Mouse (Mus musculus): Measurements from ENCODE around the gene Zdhhc22.

The Zdhhc22 gene

GRCm38 (mm10) chr12:86995931-86996330 lies 5.7 kb upstream of the Zdhhc22 start:
- DNase-seq (ENCODE audit: low read depth, low spot score), result no peak

GRCm38 (mm10) chr12:86994776-86995175 lies 4.5 kb upstream of the Zdhhc22 start:
- DNase-seq (ENCODE audit: low read depth, low spot score), result no peak

- no peak for DNase-seq (ENCODE audit: low read depth, low spot score)
Observed at GRCm38 (mm10) chr12:86994166-86994565, 3.9 kb upstream of the Zdhhc22 start.

DNA sequence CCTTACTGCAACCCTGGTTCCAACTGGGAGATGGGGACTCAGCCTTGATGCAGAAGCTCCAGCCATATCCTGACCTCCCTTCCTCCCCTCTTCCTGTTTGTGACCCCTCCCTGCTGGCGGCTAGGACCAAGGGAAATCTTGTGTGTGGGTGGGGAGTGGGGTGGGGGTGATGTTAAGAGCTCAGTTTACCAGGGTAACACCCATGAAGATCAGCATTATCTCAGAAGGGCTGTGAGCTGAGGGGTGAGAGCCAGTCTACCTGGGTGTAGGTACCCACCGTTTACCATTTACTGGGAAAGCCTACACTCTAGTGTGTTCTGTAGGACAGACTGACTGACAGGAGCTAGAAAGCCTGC lies 503 bp upstream of the Zdhhc22 start:
- no peak for DNase-seq (ENCODE audit: low read depth, low spot score)

DNA sequence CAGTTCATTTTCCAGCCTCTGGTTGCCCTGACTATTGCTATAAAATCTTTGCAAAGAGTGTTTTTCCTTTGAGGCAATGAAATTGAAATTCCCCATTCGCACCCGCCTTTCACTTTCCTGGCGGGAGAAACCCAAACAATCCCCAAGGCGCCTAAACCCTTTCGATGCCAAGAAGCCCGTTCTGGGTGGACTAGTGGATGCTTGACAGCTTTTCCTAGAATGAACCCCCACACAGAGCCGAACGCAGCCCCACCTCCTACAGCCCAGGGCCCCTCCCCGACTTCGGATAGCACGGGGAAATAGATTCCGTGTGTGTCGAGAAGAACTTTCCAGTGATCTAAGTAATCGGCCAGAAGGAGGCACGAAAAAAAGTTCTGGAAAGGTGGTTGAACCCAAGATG lies 852 bp downstream of the Zdhhc22 start:
- DNase-seq (ENCODE audit: low read depth, low spot score), result no peak

DNA sequence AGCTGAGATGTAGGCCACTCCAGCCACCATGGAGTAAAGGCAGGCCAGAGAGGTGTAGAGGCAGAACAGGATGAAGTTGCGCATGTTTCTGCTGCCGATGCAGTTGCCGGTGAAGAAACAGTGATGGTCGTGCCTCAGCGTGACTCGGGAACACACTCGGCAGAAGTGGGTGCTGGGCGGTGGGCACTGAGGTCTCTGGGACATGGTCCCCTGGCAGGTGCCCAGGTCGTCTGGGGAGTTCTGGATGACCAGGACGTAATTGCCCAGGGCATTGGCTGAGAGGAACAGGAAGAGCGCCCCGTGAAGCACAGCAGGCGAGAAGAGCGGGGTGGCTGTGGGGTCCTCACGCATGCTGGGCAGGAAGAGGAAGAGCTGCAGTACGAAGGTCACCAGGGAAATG lies 2.0 kb downstream of the Zdhhc22 start:
- no peak for DNase-seq (ENCODE audit: low read depth, low spot score)

- no peak for DNase-seq (ENCODE audit: low read depth, low spot score)
Observed at GRCm38 (mm10) chr12:86986562-86986961, 3.7 kb downstream of the Zdhhc22 start.

GRCm38 (mm10) chr12:86984194-86984555 lies 6.1 kb downstream of the Zdhhc22 start:
- peak; percentile 42 for DNase-seq (ENCODE audit: low read depth, low spot score)

- DNase-seq (ENCODE audit: low read depth, low spot score), result peak; percentile 68
Observed at GRCm38 (mm10) chr12:86983470-86984193, 6.6 kb downstream of the Zdhhc22 start.

GRCm38 (mm10) chr12:86981180-86981579 lies 9.1 kb downstream of the Zdhhc22 start:
- no peak for DNase-seq (ENCODE audit: low read depth, low spot score)

DNA sequence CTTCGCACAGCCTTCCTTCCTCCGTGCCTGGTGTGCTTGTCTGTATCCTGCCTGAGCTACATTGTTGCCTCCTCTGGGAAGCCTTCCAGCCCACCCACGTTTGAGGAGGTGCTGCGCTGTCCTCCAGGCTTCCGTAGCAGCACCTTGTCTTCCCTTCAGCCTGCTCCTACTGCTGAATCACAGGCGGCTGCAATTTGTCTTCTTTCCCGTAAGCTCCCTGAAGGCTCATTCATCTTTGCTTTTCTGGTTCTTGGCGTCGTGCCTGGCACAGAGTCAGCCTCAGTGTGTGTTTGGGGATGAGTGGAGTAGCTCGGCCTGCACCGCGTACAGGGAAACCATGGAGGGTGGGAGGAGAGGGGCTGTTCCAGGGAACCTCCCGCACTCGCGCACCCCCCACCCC lies 12.4 kb downstream of the Zdhhc22 start:
- DNase-seq (ENCODE audit: low read depth, low spot score), result no peak

- DNase-seq (ENCODE audit: low read depth, low spot score), result no peak
Observed at GRCm38 (mm10) chr12:86976511-86977168, 13.6 kb downstream of the Zdhhc22 start.

DNA sequence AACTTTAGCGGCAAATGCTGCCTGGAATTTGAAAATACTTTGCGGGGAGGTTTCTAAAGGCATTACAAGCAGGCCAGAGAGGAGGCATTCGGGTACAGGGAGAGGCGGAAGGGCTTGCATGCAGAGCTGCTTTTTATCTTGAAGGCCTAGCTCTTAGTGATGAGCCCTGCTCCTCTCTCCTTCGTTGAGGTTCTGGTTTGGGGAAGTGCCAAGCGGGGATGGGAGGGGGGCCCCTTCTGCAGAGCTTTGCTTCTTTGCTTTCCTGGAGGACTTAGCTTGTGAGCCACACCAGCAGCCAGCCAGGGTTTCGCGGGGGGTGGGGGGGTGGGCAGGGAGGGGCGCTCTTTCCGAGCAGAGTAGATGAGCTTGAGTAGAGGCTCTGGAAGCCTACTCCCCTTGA lies 14.5 kb downstream of the Zdhhc22 start:
- no peak for DNase-seq (ENCODE audit: low read depth, low spot score)

DNA sequence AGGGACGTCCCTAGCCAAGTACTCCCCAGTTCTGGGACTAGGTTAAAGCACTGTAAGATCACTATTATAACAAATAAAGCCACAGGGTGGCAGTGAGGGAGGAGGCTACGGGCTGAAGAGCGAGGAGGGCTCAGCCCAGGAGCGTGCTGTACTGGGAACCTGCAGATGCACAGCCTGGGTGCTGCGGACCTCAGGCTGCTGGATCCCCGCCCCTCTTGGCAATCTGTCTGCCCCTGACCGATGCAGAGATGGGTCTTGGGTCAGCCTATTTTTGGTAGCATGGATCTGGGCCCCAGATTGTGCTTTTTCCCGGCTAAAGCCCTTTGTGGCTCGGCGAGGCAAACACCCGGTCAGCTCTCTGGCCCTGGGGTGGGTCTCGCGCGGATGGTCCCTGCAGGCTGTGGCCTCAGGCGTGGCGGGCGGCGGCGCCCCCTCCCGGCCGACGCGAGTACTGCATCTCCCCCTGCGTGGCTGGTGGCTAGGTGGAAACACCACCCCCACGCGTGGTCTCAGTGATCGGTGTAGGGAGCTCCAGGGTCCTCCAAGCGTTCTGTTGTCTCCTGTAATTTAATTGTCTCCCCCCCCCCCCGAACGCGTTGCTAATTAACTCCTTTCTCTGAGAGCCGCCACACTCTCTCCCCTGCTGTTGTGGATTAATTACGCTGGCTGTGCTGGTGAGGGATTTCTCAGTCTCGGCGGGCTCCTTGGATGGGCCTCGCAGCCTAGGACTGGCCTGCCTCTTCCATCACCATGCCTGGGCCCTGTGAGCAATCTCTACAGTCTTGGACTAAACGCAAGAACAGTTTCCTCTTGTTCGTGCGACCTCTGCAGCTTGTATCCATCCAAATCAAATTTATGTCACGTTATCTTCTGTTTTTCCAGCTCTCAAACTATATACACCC lies 15.6 kb downstream of the Zdhhc22 start:
- DNase-seq (ENCODE audit: low read depth, low spot score), result no peak

DNA sequence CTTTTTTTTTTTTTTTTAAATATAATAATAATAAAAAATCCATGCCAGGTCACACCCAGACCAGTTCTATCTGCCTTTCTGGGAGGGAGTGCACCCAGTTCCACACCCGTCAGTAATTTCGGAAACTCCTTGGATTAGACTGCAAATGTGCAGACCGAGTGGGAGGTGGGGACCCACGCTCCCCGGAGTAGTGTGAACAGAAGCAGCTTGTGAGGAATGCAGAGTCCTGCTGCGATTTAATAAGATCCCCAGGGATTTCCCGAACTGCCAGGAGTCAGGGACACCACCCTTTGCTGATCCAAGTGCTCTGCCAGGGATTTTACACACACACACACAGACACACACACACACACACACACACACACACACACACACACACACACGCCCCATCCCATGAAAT lies 16.5 kb downstream of the Zdhhc22 start:
- no peak for DNase-seq (ENCODE audit: low read depth, low spot score)

GRCm38 (mm10) chr12:86973216-86973615 lies 17.0 kb downstream of the Zdhhc22 start:
- no peak for DNase-seq (ENCODE audit: low read depth, low spot score)

- DNase-seq (ENCODE audit: low read depth, low spot score), result no peak
Observed at GRCm38 (mm10) chr12:86971089-86971488, 19.1 kb downstream of the Zdhhc22 start.

GRCm38 (mm10) chr12:86969220-86969601 lies 21.0 kb downstream of the Zdhhc22 start:
- DNase-seq (ENCODE audit: low read depth, low spot score), result no peak

GRCm38 (mm10) chr12:86968468-86969219 lies 21.6 kb downstream of the Zdhhc22 start:
- DNase-seq (ENCODE audit: low read depth, low spot score), result no peak

DNA sequence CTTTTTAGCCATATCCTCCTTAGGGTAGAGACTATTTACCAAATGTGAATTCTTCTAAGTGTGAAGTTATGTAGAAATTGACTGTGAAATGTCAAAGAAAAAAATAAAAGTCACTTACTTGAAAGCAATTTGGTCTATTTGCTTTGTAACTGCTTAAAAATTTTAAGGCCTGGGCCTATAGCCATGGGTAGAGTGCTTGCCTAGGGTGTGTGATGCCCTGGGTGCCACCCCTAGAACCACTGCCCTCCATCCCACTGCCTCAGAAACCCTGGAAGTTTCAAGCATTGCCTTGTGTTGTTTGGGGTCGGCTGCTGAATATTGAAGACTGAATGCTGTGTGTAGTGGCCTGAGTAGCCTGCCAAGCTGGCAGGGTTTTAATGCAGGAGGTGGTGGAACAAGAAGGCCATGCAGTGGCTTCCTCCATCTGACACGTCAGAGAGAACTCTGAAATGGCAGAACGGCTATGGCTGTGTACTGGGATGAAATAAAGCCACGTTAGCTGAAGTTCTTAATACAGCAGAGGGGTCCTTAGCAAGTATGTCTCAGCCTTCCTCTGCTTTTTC lies 24.9 kb downstream of the Zdhhc22 start:
- no peak for DNase-seq (ENCODE audit: low read depth, low spot score)

GRCm38 (mm10) chr12:86964278-86965057 lies 25.8 kb downstream of the Zdhhc22 start:
- no peak for DNase-seq (ENCODE audit: low read depth, low spot score)
